15 mouse cellular contexts compared by ENCODE assay signal in genomic region chr1:32700132-32700531, GRCm38 (mm10).
"Had no signal": no experiment of that assay in that cellular context is flagged by ENCODE, and none has a peak within 500 bp of the region (broad histone marks: within the 10 kb centered on the region; RNA-seq: fewer than 3 reads in every experiment).

No protein-coding gene starts in this region.

- DNase-seq: kidney, postnatal 10 days; kidney, postnatal 4 days; liver; liver, embryonic 13.5 days; liver, postnatal 0 days; lung, postnatal 14 days; right cerebral cortex, postnatal 14 days; thymus, postnatal 4 days had no signal

- H3K9me3 ChIP-seq: limb, embryonic 12.5 days; liver, embryonic 13.5 days; lung, embryonic 15.5 days; megakaryocyte, embryonic 14.5 days; stomach, embryonic 15.5 days had no signal

- H3K4me3 ChIP-seq: limb, embryonic 12.5 days; liver, embryonic 13.5 days; lung, embryonic 15.5 days; megakaryocyte, embryonic 14.5 days; stomach, embryonic 15.5 days had no signal

- ATAC-seq: liver, postnatal 0 days; midbrain, embryonic 16.5 days had no signal

- H3K27me3 ChIP-seq: limb, embryonic 12.5 days; liver, embryonic 13.5 days; lung, embryonic 15.5 days; megakaryocyte, embryonic 14.5 days; stomach, embryonic 15.5 days had no signal

- H3K27ac ChIP-seq: limb, embryonic 12.5 days; liver, embryonic 13.5 days; lung, embryonic 15.5 days; macrophage; stomach, embryonic 15.5 days had no signal

- H3K9ac ChIP-seq: limb, embryonic 12.5 days; liver, embryonic 13.5 days; liver, postnatal 0 days; lung, embryonic 15.5 days; stomach, embryonic 15.5 days had no signal

- H3K36me3 ChIP-seq: limb, embryonic 12.5 days; liver, embryonic 13.5 days; lung, embryonic 15.5 days; stomach, embryonic 15.5 days had no signal

- H3K4me1 ChIP-seq: limb, embryonic 12.5 days; liver, embryonic 13.5 days; lung, embryonic 15.5 days; megakaryocyte, embryonic 14.5 days; stomach, embryonic 15.5 days had no signal

- H3K4me2 ChIP-seq: limb, embryonic 12.5 days; liver, embryonic 13.5 days; lung, embryonic 15.5 days; midbrain, embryonic 11.5 days; stomach, embryonic 15.5 days had no signal
